Mouse (Mus musculus): ENCODE measurements around the gene Txnl4b. TPM values are rescaled to one million over a fixed set of nuclear protein-coding genes. Genes with fewer than 3 reads are reported as not detected.
A peak's percentile ranks its signal among the peaks of the same experiment; 100 is the strongest.

Gene Txnl4b
- total and polyA plus RNA-seq, 3 experiments: 4.2 to 5.1 (median 4.8) TPM

DNA sequence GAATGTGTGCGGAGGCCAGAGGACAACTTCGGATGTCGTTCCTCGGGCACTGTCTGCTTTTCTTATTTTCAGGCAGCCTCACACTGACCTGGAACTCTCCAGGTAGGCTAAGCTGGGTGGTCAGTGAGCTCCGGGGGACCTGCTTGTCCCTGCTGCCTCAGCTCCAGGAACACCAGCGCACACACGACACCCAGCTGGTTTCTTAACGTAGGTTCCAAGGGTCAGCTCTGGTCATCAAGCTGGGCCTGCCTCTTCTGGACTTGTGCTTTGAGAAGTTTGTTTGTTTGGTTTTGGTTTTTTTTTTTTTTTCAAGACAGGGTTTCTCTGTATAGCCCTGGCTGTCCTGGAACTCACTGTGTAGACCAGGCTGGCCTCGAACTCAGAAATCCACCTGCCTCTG, 25.2 kb downstream of the Txnl4b start:
- intact Hi-C loops (cut with DNase I): no loop called here

DNA sequence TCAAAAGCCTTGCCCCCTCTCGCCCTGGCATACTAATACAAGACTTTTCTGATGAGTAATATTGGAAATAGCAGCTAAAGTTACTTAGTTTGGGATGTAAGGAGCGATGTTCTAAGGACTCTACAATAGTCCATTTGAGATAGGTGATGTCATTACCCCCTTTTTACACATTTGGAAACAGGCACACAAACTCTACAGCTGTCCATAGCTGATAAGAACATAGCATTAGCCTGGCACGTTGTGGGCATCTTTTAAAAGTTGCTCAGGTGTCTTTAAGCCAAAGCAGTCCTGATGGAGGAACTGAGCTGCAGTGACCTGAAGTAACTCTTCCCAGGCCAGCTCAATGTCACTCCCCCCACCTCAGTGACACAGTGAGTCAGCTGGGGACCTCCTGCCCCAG, 25.7 kb downstream of the Txnl4b start:
- Histone ChIP-seq H3K27me3 (ENCODE audit: control insufficient read depth, insufficient read depth, low read length) (no peaks in the 10 kb centered on the region), H3K36me3 (ENCODE audit: control insufficient read depth, insufficient read depth, low read length) (no peaks in the 10 kb centered on the region), H3K9ac (ENCODE audit: low read depth, low read length) (no peak overlapping the region), H3K79me2 (replicated peaks; ENCODE audit: control insufficient read depth, insufficient read depth, low read length) (no peaks in the 10 kb centered on the region), H3K4me1 (ENCODE audit: control insufficient read depth, insufficient read depth, low read length) (no peaks in the 10 kb centered on the region), H3K27ac (no peak overlapping the region), H3K4me3 (no peak overlapping the region)
- 83% methylated on average over 3 of the region's 3 CpGs for WGBS
- TF ChIP-seq CTCF (IDR thresholded peaks at IDR 0.05) (no peak), POLR2A (IDR thresholded peaks at IDR 0.05; ENCODE audit: insufficient read depth, low read depth, low read length) (no peak), EP300 (IDR thresholded peaks at IDR 0.05; ENCODE audit: insufficient read depth, low read depth, low read length) (no peak)
- no peak for DNase-seq
- intact Hi-C loops (cut with DNase I): no loop called here

More for the DNA sequence above, 25.2 kb downstream of the Txnl4b start:
- WGBS: 88% methylated on average over 9 of the region's 9 CpGs
- Histone ChIP-seq H3K36me3 (ENCODE audit: control insufficient read depth, insufficient read depth, low read length) (no peaks in the 10 kb centered on the region), H3K79me2 (replicated peaks; ENCODE audit: control insufficient read depth, insufficient read depth, low read length) (no peaks in the 10 kb centered on the region), H3K9ac (ENCODE audit: low read depth, low read length) (no peak overlapping the region), H3K27ac (no peak overlapping the region), H3K4me1 (ENCODE audit: control insufficient read depth, insufficient read depth, low read length) (no peaks in the 10 kb centered on the region), H3K4me3 (no peak overlapping the region), H3K27me3 (ENCODE audit: control insufficient read depth, insufficient read depth, low read length) (no peaks in the 10 kb centered on the region)
- no peak for TF ChIP-seq EP300 (IDR thresholded peaks at IDR 0.05; ENCODE audit: insufficient read depth, low read depth, low read length)
- DNase-seq: no peak

DNA sequence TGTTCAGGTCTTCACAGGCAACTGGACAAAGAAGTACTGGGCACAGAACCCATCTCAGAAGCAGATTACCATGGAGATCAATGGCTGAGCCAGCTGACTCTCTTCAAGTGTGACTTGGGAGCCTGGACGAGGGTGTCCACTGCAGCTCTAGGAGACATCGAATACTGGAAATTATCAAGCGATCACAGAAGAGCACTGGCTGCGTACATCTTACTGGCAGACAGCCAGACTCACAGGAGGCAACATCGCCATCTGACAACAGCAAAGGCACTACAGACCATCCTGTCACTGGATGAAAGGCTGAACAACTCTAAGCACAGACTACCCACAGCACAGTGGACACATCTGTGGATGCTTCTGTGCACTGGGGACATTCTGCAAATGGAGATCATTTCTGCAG, 26.5 kb downstream of the Txnl4b start:
- WGBS: 85% methylated on average over 5 of the region's 5 CpGs
- no peak for TF ChIP-seq POLR2A (IDR thresholded peaks at IDR 0.05; ENCODE audit: insufficient read depth, low read depth, low read length)
- no peak for TF ChIP-seq EP300 (IDR thresholded peaks at IDR 0.05; ENCODE audit: insufficient read depth, low read depth, low read length)
- TF ChIP-seq CTCF (IDR thresholded peaks at IDR 0.05): no peak
- intact Hi-C loops (cut with DNase I): no loop called here
- H3K27ac ChIP-seq: no peak overlapping the region
- no peaks in the 10 kb centered on the region for H3K79me2 ChIP-seq (replicated peaks; ENCODE audit: control insufficient read depth, insufficient read depth, low read length)
- H3K36me3 ChIP-seq (ENCODE audit: control insufficient read depth, insufficient read depth, low read length): no peaks in the 10 kb centered on the region
- H3K9ac ChIP-seq (ENCODE audit: low read depth, low read length): no peak overlapping the region
- DNase-seq: no peak
- H3K4me1 ChIP-seq (ENCODE audit: control insufficient read depth, insufficient read depth, low read length): no peaks in the 10 kb centered on the region
- no peak overlapping the region for H3K4me3 ChIP-seq
- no peaks in the 10 kb centered on the region for H3K27me3 ChIP-seq (ENCODE audit: control insufficient read depth, insufficient read depth, low read length)

DNA sequence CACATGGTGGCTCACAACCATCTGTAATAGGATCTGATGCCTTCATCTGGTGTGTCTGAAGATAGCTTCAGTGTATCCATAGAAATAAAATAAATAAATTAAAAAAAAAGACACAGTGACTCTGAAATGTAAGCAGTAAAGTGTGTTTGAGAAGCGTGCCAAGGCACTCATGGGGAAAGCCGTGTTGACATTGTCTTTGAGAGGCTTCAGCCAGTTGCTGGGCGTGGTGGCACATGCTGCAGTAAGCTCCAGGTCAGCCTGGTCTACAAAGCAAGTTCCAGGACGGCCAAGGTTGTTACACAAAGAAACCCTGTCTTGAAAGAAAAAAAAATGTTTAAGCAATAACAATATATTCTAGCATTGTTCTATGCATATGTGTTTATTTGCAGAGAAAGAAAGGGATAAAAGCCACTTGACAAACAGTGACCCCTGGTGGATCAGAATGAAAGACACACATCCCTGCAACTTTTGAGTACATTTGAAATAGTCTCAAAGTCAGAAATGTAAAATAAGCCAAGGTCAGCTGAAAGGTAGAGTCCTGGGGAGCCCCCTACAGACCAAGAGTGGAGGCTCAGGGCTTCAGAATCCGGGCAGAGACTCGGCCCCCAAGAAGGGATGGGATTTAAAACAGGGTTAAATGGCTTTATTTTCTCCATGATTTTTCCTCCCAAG, 27.6 kb downstream of the Txnl4b start:
- Histone ChIP-seq H3K79me2 (replicated peaks; ENCODE audit: control insufficient read depth, insufficient read depth, low read length) (no peaks in the 10 kb centered on the region), H3K4me3 (no peak overlapping the region), H3K27ac (no peak overlapping the region), H3K27me3 (ENCODE audit: control insufficient read depth, insufficient read depth, low read length) (no peaks in the 10 kb centered on the region), H3K4me1 (ENCODE audit: control insufficient read depth, insufficient read depth, low read length) (no peaks in the 10 kb centered on the region), H3K9ac (ENCODE audit: low read depth, low read length) (no peak overlapping the region), H3K36me3 (ENCODE audit: control insufficient read depth, insufficient read depth, low read length) (no peaks in the 10 kb centered on the region)
- no peak for DNase-seq
- 76% methylated on average over 6 of the region's 6 CpGs for WGBS
- TF ChIP-seq EP300 (IDR thresholded peaks at IDR 0.05; ENCODE audit: insufficient read depth, low read depth, low read length) (no peak), CTCF (IDR thresholded peaks at IDR 0.05) (peak; percentile 63), POLR2A (IDR thresholded peaks at IDR 0.05; ENCODE audit: insufficient read depth, low read depth, low read length) (no peak)
- intact Hi-C loops (cut with DNase I): no loop called here

DNA sequence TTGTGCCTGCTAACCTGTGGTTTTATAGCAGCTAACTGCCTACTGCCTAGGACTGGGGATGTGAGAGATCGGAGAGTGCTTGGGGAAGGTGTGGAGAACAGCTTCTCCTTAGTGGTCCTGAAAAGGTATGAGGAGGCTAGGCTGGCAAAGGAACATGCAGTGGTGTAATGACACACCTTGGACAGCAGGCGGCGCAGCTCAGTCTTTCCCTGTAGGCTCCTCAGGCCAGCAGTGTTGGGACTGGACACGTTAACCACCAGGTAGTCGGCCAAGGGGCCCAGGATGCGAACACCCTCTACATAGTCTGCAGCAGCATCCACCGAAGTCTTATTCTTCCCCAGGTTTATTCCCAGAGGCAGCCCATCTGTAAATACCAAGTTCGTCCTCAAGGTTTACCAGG, 30.2 kb downstream of the Txnl4b start:
- H3K4me3 ChIP-seq: no peak overlapping the region
- no peaks in the 10 kb centered on the region for H3K27me3 ChIP-seq (ENCODE audit: control insufficient read depth, insufficient read depth, low read length)
- intact Hi-C loops (cut with DNase I): no loop called here
- peak; percentile 89 for TF ChIP-seq CTCF (IDR thresholded peaks at IDR 0.05)
- no peak for TF ChIP-seq POLR2A (IDR thresholded peaks at IDR 0.05; ENCODE audit: insufficient read depth, low read depth, low read length)
- no peak for TF ChIP-seq EP300 (IDR thresholded peaks at IDR 0.05; ENCODE audit: insufficient read depth, low read depth, low read length)
- WGBS: 51% methylated on average over 8 of the region's 8 CpGs
- H3K36me3 ChIP-seq (ENCODE audit: control insufficient read depth, insufficient read depth, low read length): no peaks in the 10 kb centered on the region
- H3K4me1 ChIP-seq (ENCODE audit: control insufficient read depth, insufficient read depth, low read length): no peaks in the 10 kb centered on the region
- DNase-seq: peak; percentile 24 to 64
- H3K27ac ChIP-seq: no peak overlapping the region
- H3K79me2 ChIP-seq (replicated peaks; ENCODE audit: control insufficient read depth, insufficient read depth, low read length): no peaks in the 10 kb centered on the region
- no peak overlapping the region for H3K9ac ChIP-seq (ENCODE audit: low read depth, low read length)

DNA sequence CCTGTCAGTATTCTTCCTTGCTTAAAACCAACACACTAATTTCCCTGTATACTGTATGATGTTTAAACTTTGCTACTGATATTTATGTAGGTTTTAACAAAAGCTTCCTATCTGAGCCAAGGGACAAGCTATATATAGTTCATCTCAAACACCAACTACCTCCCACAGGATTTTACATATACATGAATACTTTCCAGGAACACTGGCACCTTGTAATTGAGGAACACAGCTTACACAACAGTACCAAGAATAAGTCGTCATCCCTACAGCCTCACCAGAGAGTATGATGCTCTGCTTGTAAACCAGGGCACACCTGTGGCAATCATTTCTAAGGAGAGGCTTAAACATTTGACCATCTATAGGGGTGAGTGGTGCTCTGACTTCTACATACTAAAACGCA, 41.0 kb downstream of the Txnl4b start:
- no peak for DNase-seq
- Histone ChIP-seq H3K4me1 (ENCODE audit: control insufficient read depth, insufficient read depth, low read length) (peaks cover 5% of the 10 kb centered on the region), H3K9ac (ENCODE audit: low read depth, low read length) (no peak overlapping the region), H3K36me3 (ENCODE audit: control insufficient read depth, insufficient read depth, low read length) (no peaks in the 10 kb centered on the region), H3K27ac (no peak overlapping the region), H3K4me3 (no peak overlapping the region), H3K27me3 (ENCODE audit: control insufficient read depth, insufficient read depth, low read length) (no peaks in the 10 kb centered on the region), H3K79me2 (replicated peaks; ENCODE audit: control insufficient read depth, insufficient read depth, low read length) (no peaks in the 10 kb centered on the region)
- WGBS: 82% methylated on average over 2 of the region's 2 CpGs
- intact Hi-C loops (cut with DNase I): loop anchor here (5.0 kb wide), 2 partner anchors 86 to 176 kb away; partner anchors contain the start of gene Ist1
- TF ChIP-seq CTCF (IDR thresholded peaks at IDR 0.05): no peak
- no peak for TF ChIP-seq EP300 (IDR thresholded peaks at IDR 0.05; ENCODE audit: insufficient read depth, low read depth, low read length)
- TF ChIP-seq POLR2A (IDR thresholded peaks at IDR 0.05; ENCODE audit: insufficient read depth, low read depth, low read length): no peak

All from heart, adult 2 months (tissue).